ENCODE assay signal across 15 mouse cellular contexts in genomic region chr7:38013946-38014345, GRCm38 (mm10).
"Had no signal": no experiment of that assay in that cellular context is flagged by ENCODE, and none has a peak within 500 bp of the region (broad histone marks: within the 10 kb centered on the region; RNA-seq: fewer than 3 reads in every experiment).

No protein-coding gene starts in this region.

- H3K4me2 ChIP-seq: liver, embryonic 13.5 days; midbrain, embryonic 11.5 days had no signal

- H3K36me3 ChIP-seq: liver, embryonic 13.5 days had no signal

- H3K27ac ChIP-seq: kidney, postnatal 0 days; layer of hippocampus, adult 2 months; liver, embryonic 13.5 days; stomach, postnatal 0 days had no signal

- DNase-seq: kidney, adult 2 months; kidney, postnatal 25 days; layer of hippocampus, adult 9-11 months; liver, embryonic 13.5 days; lung, adult 2 months; lung, postnatal 14 days; lung, postnatal 4 days; midbrain, embryonic 14.5 days; thymus, adult 2 months; thymus, postnatal 14 days; thymus, postnatal 4 days had no signal

- H3K4me3 ChIP-seq: layer of hippocampus, adult 2 months; liver, embryonic 13.5 days had no signal

- H3K9me3 ChIP-seq: liver, embryonic 13.5 days had no signal

- H3K27me3 ChIP-seq: liver, embryonic 13.5 days had no signal

- H3K9ac ChIP-seq: liver, embryonic 13.5 days had no signal
